Mouse (Mus musculus) embryonic fibroblast, embryonic 13.5 days (primary cell): Measurements from ENCODE around the gene Map4k1.

Source experiments
- CTCF ChIP-seq: IDR thresholded peaks from 2 replicates; pipeline ENCODE4 v1.5.1; 2011; ENCODE audit warnings: mild to moderate bottlenecking, control low read depth, low read length, moderate library complexity, borderline replicate concordance; ENCODE audit not compliant: insufficient read depth
- POLR2A ChIP-seq: IDR thresholded peaks from 2 replicates; pipeline ENCODE4 v1.6.1; 2011; ENCODE audit warnings: low read depth, mild to moderate bottlenecking, control low read depth, low read length, moderate library complexity

GRCm38 (mm10) chr7:28977556-28977955 is 4.3 kb upstream of the Map4k1 start:
- TF ChIP-seq CTCF (no peak), POLR2A (no peak)
